Mouse (Mus musculus): ENCODE results near the gene Gm26938. TPM values are rescaled to one million over a fixed set of nuclear protein-coding genes. Genes with fewer than 3 reads are reported as not detected.

Gm26938 gene
- total RNA-seq (2021): not detected
- long read RNA-seq, experiment 1: 0 reads
- long read RNA-seq, experiment 2: 0 reads

GRCm38 (mm10) chr5:139826357-139827055 lies at the start of gene Gm26938, which contains the start of gene Psmg3:
Gene Gm26938 (minus strand): TSS chr5:139826407.
Gene Psmg3 (minus strand): TSS chr5:139826885.
- peak; percentile 85 to 87 for DNase-seq (ENCODE audit: low spot score in 2 of 2)

- no peak for DNase-seq (ENCODE audit: low spot score in 2 of 2)
Measured at GRCm38 (mm10) chr5:139871526-139871925, 45.3 kb upstream of the Gm26938 start.

- no peak for DNase-seq (ENCODE audit: low spot score in 2 of 2)
Measured at GRCm38 (mm10) chr5:139870886-139871285, 44.7 kb upstream of the Gm26938 start.

- DNase-seq (ENCODE audit: low spot score in 2 of 2): peak in 1 of 2 experiments; percentile 48
Measured at GRCm38 (mm10) chr5:139862759-139863158, 36.6 kb upstream of the Gm26938 start.

- DNase-seq (ENCODE audit: low spot score in 2 of 2): no peak
Measured at GRCm38 (mm10) chr5:139860328-139861104, 34.3 kb upstream of the Gm26938 start.

- DNase-seq (ENCODE audit: low spot score in 2 of 2): no peak
Measured at GRCm38 (mm10) chr5:139849626-139850320, 23.6 kb upstream of the Gm26938 start.

- no peak for DNase-seq (ENCODE audit: low spot score in 2 of 2)
Measured at GRCm38 (mm10) chr5:139839142-139839541, 12.9 kb upstream of the Gm26938 start.

GRCm38 (mm10) chr5:139838476-139838892 lies 12.3 kb upstream of the Gm26938 start:
- DNase-seq (ENCODE audit: low spot score in 2 of 2): peak in 1 of 2 experiments; percentile 47

- no peak for DNase-seq (ENCODE audit: low spot score in 2 of 2)
Measured at GRCm38 (mm10) chr5:139835706-139836105, 9.5 kb upstream of the Gm26938 start.

- no peak for DNase-seq (ENCODE audit: low spot score in 2 of 2)
Measured at GRCm38 (mm10) chr5:139832125-139832524, 5.9 kb upstream of the Gm26938 start.

GRCm38 (mm10) chr5:139830734-139831133 lies 4.5 kb upstream of the Gm26938 start:
- no peak for DNase-seq (ENCODE audit: low spot score in 2 of 2)

- no peak for DNase-seq (ENCODE audit: low spot score in 2 of 2)
Measured at GRCm38 (mm10) chr5:139829384-139829783, 3.2 kb upstream of the Gm26938 start.

GRCm38 (mm10) chr5:139827593-139827992 lies 1.4 kb upstream of the Gm26938 start:
- DNase-seq (ENCODE audit: low spot score in 2 of 2): no peak

- DNase-seq (ENCODE audit: low spot score in 2 of 2): no peak
Measured at GRCm38 (mm10) chr5:139825947-139826346, 260 bp downstream of the Gm26938 start.

- DNase-seq (ENCODE audit: low spot score in 2 of 2): no peak
Measured at GRCm38 (mm10) chr5:139824531-139824930, 1.7 kb downstream of the Gm26938 start.

GRCm38 (mm10) chr5:139821466-139822459 lies 4.4 kb downstream of the Gm26938 start:
- DNase-seq (ENCODE audit: low spot score in 2 of 2): no peak

- DNase-seq (ENCODE audit: low spot score in 2 of 2): no peak
Measured at GRCm38 (mm10) chr5:139819538-139820181, 6.5 kb downstream of the Gm26938 start, which contains the start of gene Tmem184a. Gene Tmem184a (minus strand): TSS chr5:139819917.

- no peak for DNase-seq (ENCODE audit: low spot score in 2 of 2)
Measured at GRCm38 (mm10) chr5:139818801-139819200, 7.4 kb downstream of the Gm26938 start.

- no peak for DNase-seq (ENCODE audit: low spot score in 2 of 2)
Measured at GRCm38 (mm10) chr5:139818056-139818455, 8.2 kb downstream of the Gm26938 start.

GRCm38 (mm10) chr5:139817292-139817691 lies 8.9 kb downstream of the Gm26938 start:
- DNase-seq (ENCODE audit: low spot score in 2 of 2): no peak

Data from adrenal gland, postnatal 4 days (tissue).